Comparison of ENCODE assay signal across 22 mouse cellular contexts in genomic region chr11:105443505-105443904, GRCm38 (mm10). TPM values are rescaled to one million over a fixed set of nuclear protein-coding genes. Genes with fewer than 3 reads are reported as not detected.
DNase-seq lines count a peak whose midpoint lies in the region; ATAC-seq and TF ChIP-seq lines count a peak whose summit lies in the region.
"Had no signal": no experiment of that assay in that cellular context is flagged by ENCODE, and none has a peak within 500 bp of the region (broad histone marks: within the 10 kb centered on the region; RNA-seq: fewer than 3 reads in every experiment).

No protein-coding gene starts in this region.

- H3K4me2 ChIP-seq in lung, embryonic 16.5 days (ENCODE audit: low read depth, low read length), result no peak overlapping the region
- no peak overlapping the region for H3K4me2 ChIP-seq in embryonic facial prominence, embryonic 14.5 days (ENCODE audit: low read depth, low read length)
- H3K4me2 ChIP-seq in stomach, postnatal 0 days (replicated peaks; ENCODE audit: low read depth), result no peak overlapping the region
- H3K4me2 ChIP-seq in heart, embryonic 11.5 days, result no peak overlapping the region
- H3K4me2 ChIP-seq: embryonic facial prominence, embryonic 15.5 days; neural tube, embryonic 12.5 days had no signal

- TF ChIP-seq EP300 in stomach, postnatal 0 days (optimal IDR thresholded peaks at IDR 0.05), result no peak

- peak; percentile 27 for DNase-seq in adrenal gland, postnatal 14 days
- DNase-seq in adrenal gland, adult 18-20 months (ENCODE audit: low spot score in 2 of 2), result no peak
- no peak for DNase-seq in lung, postnatal 4 days
- peak; percentile 52 for DNase-seq in embryonic facial prominence, embryonic 14.5 days (ENCODE audit: low spot score)
- peak; percentile 49 for DNase-seq in stomach, postnatal 0 days (ENCODE audit: low spot score)
- no peak for DNase-seq in left cerebral cortex, postnatal 14 days (ENCODE audit: low spot score in 2 of 2)
- DNase-seq: cerebellum, adult 9-11 months; gastrocnemius, adult 2 months; heart, adult 2 months; left cerebral cortex, postnatal 4 days; liver; lung, postnatal 36 days; thymus, postnatal 4 days had no signal

- 0 out of 2 replicates have a peak overlapping the region, but pooled peaks have one; percentile 22 for H3K9ac ChIP-seq in lung, embryonic 16.5 days (ENCODE audit: low read length)
- H3K9ac ChIP-seq in embryonic facial prominence, embryonic 14.5 days (ENCODE audit: low read depth, low read length), result no peak overlapping the region
- H3K9ac ChIP-seq in stomach, postnatal 0 days (ENCODE audit: low read length), result no peak overlapping the region
- no peak overlapping the region for H3K9ac ChIP-seq in heart, embryonic 11.5 days (ENCODE audit: low read depth, low read length)
- H3K9ac ChIP-seq: embryonic facial prominence, embryonic 15.5 days; neural tube, embryonic 12.5 days had no signal

- WGBS in lung, embryonic 16.5 days, result 55% methylated on average over 5 of the region's 5 CpGs
- WGBS in embryonic facial prominence, embryonic 14.5 days, result 24% methylated on average over 3 of the region's 5 CpGs
- 37% methylated on average over 5 of the region's 5 CpGs for WGBS in stomach, postnatal 0 days
- 46% methylated on average over 5 of the region's 5 CpGs for WGBS in heart, embryonic 11.5 days (ENCODE audit: insufficient replicate concordance)

- no peak overlapping the region for H3K27ac ChIP-seq in lung, embryonic 16.5 days (ENCODE audit: low read length)
- H3K27ac ChIP-seq in embryonic facial prominence, embryonic 14.5 days (replicated peaks; ENCODE audit: low read depth, low read length), result no peak overlapping the region
- no peak overlapping the region for H3K27ac ChIP-seq in stomach, postnatal 0 days (replicated peaks)
- H3K27ac ChIP-seq in heart, embryonic 11.5 days (ENCODE audit: low read depth, low read length), result no peak overlapping the region
- H3K27ac ChIP-seq: embryonic facial prominence, embryonic 15.5 days; gastrocnemius, adult 2 months; heart, adult 2 months; neural tube, embryonic 12.5 days had no signal

- peak; percentile 36; the same call in 1 of the 2 replicates for ATAC-seq in lung, embryonic 16.5 days (ENCODE audit: low read depth)
- 0 out of 2 replicates have a peak, but pooled peaks have one; percentile 53 for ATAC-seq in embryonic facial prominence, embryonic 14.5 days (ENCODE audit: low read depth)
- peak; percentile 71; the same call in 1 of the 2 replicates for ATAC-seq in stomach, postnatal 0 days (ENCODE audit: low FRiP score, low TSS enrichment)
- no peak for ATAC-seq in heart, embryonic 11.5 days (replicated peaks; ENCODE audit: insufficient number of reproducible peaks, low FRiP score, low TSS enrichment)

- intact Hi-C loops in left cerebral cortex, postnatal 14 days (cut with DNase I), result no loop called here

- no peaks in the 10 kb centered on the region for H3K27me3 ChIP-seq in lung, embryonic 16.5 days (ENCODE audit: control insufficient read depth, insufficient read depth, low read depth, low read length)
- no peaks in the 10 kb centered on the region for H3K27me3 ChIP-seq in embryonic facial prominence, embryonic 14.5 days (replicated peaks; ENCODE audit: control insufficient read depth, insufficient read depth, low read length)
- no peaks in the 10 kb centered on the region for H3K27me3 ChIP-seq in stomach, postnatal 0 days (ENCODE audit: control insufficient read depth, insufficient read depth, low read length)
- no peaks in the 10 kb centered on the region for H3K27me3 ChIP-seq in heart, embryonic 11.5 days (ENCODE audit: control insufficient read depth, insufficient read depth, low read length)
- H3K27me3 ChIP-seq: CH12.LX; embryonic facial prominence, embryonic 15.5 days; neural tube, embryonic 12.5 days had no signal

- no peaks in the 10 kb centered on the region for H3K36me3 ChIP-seq in lung, embryonic 16.5 days (ENCODE audit: control insufficient read depth, insufficient read depth, low read length)
- no peaks in the 10 kb centered on the region for H3K36me3 ChIP-seq in embryonic facial prominence, embryonic 14.5 days (ENCODE audit: control insufficient read depth, insufficient read depth, low read length)
- H3K36me3 ChIP-seq in stomach, postnatal 0 days (ENCODE audit: control insufficient read depth, insufficient read depth, low read length), result no peaks in the 10 kb centered on the region
- no peaks in the 10 kb centered on the region for H3K36me3 ChIP-seq in heart, embryonic 11.5 days (ENCODE audit: control insufficient read depth, insufficient read depth, low read length)
- H3K36me3 ChIP-seq: embryonic facial prominence, embryonic 15.5 days; neural tube, embryonic 12.5 days had no signal

- TF ChIP-seq CTCF in stomach, postnatal 0 days (IDR thresholded peaks at IDR 0.05; ENCODE audit: low read depth), result no peak

- H3K4me1 ChIP-seq in lung, embryonic 16.5 days (replicated peaks; ENCODE audit: control insufficient read depth, insufficient read depth, low read length), result no peaks in the 10 kb centered on the region
- peaks cover 12% of the 10 kb centered on the region for H3K4me1 ChIP-seq in embryonic facial prominence, embryonic 14.5 days (ENCODE audit: control insufficient read depth, insufficient read depth, low read length)
- no peaks in the 10 kb centered on the region for H3K4me1 ChIP-seq in stomach, postnatal 0 days (replicated peaks; ENCODE audit: control insufficient read depth, insufficient read depth)
- H3K4me1 ChIP-seq in heart, embryonic 11.5 days (ENCODE audit: control insufficient read depth, insufficient read depth, low read length), result 0 out of 2 replicates have a peak, but pooled peaks cover 7% of the 10 kb centered on the region
- H3K4me1 ChIP-seq: neural tube, embryonic 12.5 days had no signal

- H3K9me3 ChIP-seq in lung, embryonic 16.5 days (ENCODE audit: control insufficient read depth, low read length), result no peaks in the 10 kb centered on the region
- H3K9me3 ChIP-seq in embryonic facial prominence, embryonic 14.5 days (ENCODE audit: control insufficient read depth, low read length), result no peaks in the 10 kb centered on the region
- H3K9me3 ChIP-seq in stomach, postnatal 0 days (ENCODE audit: control insufficient read depth, low read length), result no peaks in the 10 kb centered on the region
- no peaks in the 10 kb centered on the region for H3K9me3 ChIP-seq in heart, embryonic 11.5 days (replicated peaks; ENCODE audit: control insufficient read depth, low read length)
- H3K9me3 ChIP-seq: embryonic facial prominence, embryonic 15.5 days; neural tube, embryonic 12.5 days had no signal

- H3K4me3 ChIP-seq in lung, embryonic 16.5 days (ENCODE audit: low read length), result no peak overlapping the region
- H3K4me3 ChIP-seq in embryonic facial prominence, embryonic 14.5 days (ENCODE audit: low read depth, low read length), result no peak overlapping the region
- H3K4me3 ChIP-seq in stomach, postnatal 0 days (ENCODE audit: low read depth, low read length), result no peak overlapping the region
- H3K4me3 ChIP-seq in heart, embryonic 11.5 days (ENCODE audit: low read depth, low read length), result no peak overlapping the region
- H3K4me3 ChIP-seq: embryonic facial prominence, embryonic 15.5 days; gastrocnemius, adult 2 months; heart, adult 2 months; neural tube, embryonic 12.5 days had no signal

RNA-seq across cellular contexts. Expression of gene March10, which starts 13.0 kb away (rescaled TPM):
- not detected in 2 replicates for total RNA-seq in adrenal gland, postnatal 14 days (2021)
- not detected for total RNA-seq in adrenal gland, adult 18-20 months (2021)
- 0.38 TPM in 1 of 2 replicates, not detected in the other for polyA plus RNA-seq in lung, embryonic 16.5 days (2015; fragmentation: Nextera tagmentation; extraction: Ambion mirVana)
- 0.13 and 0.36 TPM in 2 replicates for polyA plus RNA-seq in embryonic facial prominence, embryonic 14.5 days (2014; fragmentation: Nextera tagmentation; extraction: Ambion mirVana)
- polyA plus RNA-seq in stomach, postnatal 0 days (2015; fragmentation: Nextera tagmentation; extraction: Ambion mirVana), result not detected in 2 replicates
- total RNA-seq in left cerebral cortex, postnatal 14 days (2021), result 1 to 10 TPM; 1.4 to 1.6 TPM
- polyA plus RNA-seq in heart, embryonic 11.5 days (2014; fragmentation: Nextera tagmentation; extraction: Ambion mirVana), result 0.19 and 0.30 TPM in 2 replicates
- total RNA-seq: CH12.LX; gastrocnemius, adult 2 months; heart, adult 2 months; MEL had no signal
- polyA plus RNA-seq: forebrain, embryonic 11.5 days; heart, postnatal 0 days; liver, embryonic 16.5 days had no signal

Comparison
In these comparisons a context has a peak if more than half of its experiments do, and no peak if none do; other contexts are left out.
1. DNase-seq: peak in adrenal gland, postnatal 14 days (single experiment), embryonic facial prominence, embryonic 14.5 days (single experiment) and stomach, postnatal 0 days (single experiment); none in adrenal gland, adult 18-20 months (0 of 2), lung, postnatal 4 days (0 of 2) and left cerebral cortex, postnatal 14 days (0 of 2).